Mouse (Mus musculus) gonadal fat pad, adult 2 months (tissue): ENCODE measurements around the gene Thbs3. TPM values are rescaled to one million over a fixed set of nuclear protein-coding genes. Genes with fewer than 3 reads are reported as not detected.
A peak's percentile ranks its signal among the peaks of the same experiment; 100 is the strongest.

Experiments
- DNase-seq: peaks from one replicate; pipeline ENCODE4 v3.0.0-alpha.2; 2012; ENCODE audit warnings: low read depth
- polyA plus RNA-seq: library from polyadenylated mRNA; depleted of rRNA; stranded (reverse); fragments of >200 nt; gene quantifications from 2 replicates; pipeline ENCODE4 v1.2.3, GENCODE M21; 2012; rRNA removed

Thbs3 gene
- 30.0 and 40.7 TPM in 2 replicates for polyA plus RNA-seq

DNA sequence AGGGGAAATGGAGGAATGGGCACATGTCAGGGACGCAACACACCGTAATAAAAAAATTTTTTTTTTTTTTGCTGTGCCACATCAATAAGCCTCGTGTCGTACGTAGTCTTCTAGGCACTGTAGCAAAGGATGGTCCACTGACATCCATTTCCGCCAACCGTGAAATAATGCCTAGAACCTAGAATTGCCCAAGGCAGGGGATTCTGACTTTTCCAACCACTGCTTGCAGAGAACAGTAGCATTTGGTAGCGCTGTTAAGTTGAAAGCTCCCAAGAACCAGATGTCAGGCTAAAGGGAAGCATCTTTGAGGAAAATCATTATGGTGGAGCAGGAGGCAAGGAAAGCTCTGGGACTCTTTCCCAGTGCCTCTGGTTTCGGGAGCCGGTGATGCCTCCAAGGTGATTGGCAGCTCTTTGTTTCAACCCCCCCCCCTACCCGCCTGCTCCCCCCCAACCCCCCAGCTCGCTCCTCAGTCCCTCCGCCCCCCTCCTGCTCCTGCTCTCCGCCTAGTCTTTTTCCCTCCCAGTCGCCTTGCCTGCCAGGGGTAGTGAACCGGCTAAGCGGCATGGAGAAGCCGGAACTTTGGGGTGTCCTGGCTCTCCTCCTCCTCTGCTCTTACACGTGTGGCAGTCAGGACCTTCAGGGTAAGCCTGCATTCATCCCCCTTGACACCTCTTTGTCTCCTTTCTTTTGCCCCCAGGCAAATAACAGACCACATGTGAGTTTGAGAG lies at the start of gene Thbs3:
Gene Thbs3, plus strand, starts transcription at position 500 of the 731 bp plus-strand sequence.
- no peak for DNase-seq

- DNase-seq = no peak
These were observed 49.6 kb upstream of the Thbs3 start for GRCm38 (mm10) chr3:89165268-89165870.

- DNase-seq = no peak
These were observed 48.0 kb upstream of the Thbs3 start for GRCm38 (mm10) chr3:89166945-89167344.

DNA sequence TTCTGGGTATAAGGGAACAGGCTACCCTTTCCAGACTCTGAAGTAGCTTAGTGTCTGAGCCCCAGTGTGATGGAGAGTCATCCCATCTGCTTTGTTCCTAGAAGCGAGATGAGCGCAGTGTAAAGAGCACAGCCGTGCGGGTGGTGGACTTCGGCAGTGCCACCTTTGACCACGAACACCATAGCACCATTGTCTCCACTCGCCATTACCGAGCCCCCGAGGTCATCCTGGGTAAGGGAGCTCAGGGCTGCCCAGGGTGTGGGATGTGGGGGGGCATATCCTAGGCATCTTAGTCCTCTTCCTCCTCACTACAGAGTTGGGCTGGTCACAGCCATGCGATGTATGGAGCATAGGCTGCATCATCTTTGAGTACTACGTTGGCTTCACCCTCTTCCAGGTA lies 40.1 kb upstream of the Thbs3 start:
- DNase-seq = no peak

GRCm38 (mm10) chr3:89175544-89175943 lies 39.4 kb upstream of the Thbs3 start:
- DNase-seq = no peak

GRCm38 (mm10) chr3:89176421-89176820 lies 38.6 kb upstream of the Thbs3 start:
- DNase-seq = no peak

DNA sequence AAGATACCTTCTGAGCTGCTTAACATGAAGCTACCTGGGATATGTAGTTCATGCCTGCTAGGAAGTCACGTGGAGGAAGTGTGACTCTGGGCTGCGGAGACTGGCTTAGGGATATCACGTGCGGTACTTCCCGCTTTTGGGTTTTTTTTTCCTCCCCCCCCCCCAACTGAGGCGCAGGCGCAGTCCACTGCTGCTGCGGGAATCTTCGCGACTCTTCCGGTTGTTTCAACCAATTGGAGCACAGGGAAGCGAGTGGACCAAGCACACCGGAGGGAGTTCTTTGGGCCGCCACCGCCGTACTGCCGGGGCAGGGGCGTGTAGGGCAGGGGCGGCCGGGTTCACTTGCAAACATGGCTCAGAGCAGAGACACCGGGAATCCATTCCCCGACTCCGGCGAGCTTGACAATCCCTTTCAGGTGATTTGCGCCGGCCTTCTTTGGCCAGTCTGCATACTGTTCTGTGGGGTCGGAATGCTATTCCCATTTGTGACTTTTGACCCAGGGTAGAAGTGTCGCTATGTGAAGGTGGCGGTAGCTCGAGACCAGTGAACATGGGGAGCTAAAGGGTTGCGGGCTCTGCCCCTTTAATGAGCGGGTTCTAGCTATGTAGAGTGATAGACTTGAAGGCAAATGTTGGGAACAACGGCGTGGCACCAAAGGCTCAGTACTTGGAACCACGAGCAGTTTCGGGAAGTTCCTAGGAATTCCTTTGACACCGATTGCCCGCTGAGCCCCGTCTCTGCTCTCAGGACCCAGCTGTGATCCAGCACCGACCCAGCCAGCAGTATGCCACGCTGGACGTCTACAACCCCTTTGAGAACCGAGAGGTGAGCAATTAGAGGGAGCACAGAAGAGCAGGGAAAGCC lies 37.5 kb upstream of the Thbs3 start, which contains the start of gene Scamp3:
Gene Scamp3, plus strand, starts transcription at position 232 of the 865 bp plus-strand sequence.
- peak; percentile 90 for DNase-seq

GRCm38 (mm10) chr3:89178107-89178385 lies 36.9 kb upstream of the Thbs3 start:
- no peak for DNase-seq

- DNase-seq = no peak
These were observed 35.9 kb upstream of the Thbs3 start for GRCm38 (mm10) chr3:89179056-89179455.

GRCm38 (mm10) chr3:89181749-89182500 lies 33.1 kb upstream of the Thbs3 start:
- no peak for DNase-seq

DNA sequence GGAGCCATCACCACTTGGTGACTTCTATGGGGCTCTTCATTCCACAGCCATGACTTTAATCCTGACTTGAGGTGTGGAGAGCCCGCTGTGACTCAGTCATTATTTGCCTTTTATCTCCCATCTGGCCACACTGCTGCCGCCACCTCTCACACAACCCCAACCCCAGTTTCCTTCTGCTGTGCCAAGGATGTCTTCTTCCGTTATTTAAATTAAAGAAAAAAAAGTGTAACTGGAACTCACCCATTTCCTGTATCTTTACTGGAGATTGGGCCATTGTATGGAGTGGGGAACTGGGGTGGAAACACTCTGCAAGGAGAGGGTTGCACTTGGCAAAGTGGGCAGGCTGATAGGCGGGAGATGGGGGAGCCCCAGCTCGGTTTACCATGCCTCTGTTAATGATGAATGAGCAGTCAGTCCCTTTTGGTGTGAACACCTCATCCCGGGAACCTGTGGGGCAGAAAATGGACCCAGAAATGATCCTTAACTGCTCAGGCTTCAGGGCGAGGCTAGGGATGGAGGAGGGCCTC lies 32.4 kb upstream of the Thbs3 start:
- no peak for DNase-seq

DNA sequence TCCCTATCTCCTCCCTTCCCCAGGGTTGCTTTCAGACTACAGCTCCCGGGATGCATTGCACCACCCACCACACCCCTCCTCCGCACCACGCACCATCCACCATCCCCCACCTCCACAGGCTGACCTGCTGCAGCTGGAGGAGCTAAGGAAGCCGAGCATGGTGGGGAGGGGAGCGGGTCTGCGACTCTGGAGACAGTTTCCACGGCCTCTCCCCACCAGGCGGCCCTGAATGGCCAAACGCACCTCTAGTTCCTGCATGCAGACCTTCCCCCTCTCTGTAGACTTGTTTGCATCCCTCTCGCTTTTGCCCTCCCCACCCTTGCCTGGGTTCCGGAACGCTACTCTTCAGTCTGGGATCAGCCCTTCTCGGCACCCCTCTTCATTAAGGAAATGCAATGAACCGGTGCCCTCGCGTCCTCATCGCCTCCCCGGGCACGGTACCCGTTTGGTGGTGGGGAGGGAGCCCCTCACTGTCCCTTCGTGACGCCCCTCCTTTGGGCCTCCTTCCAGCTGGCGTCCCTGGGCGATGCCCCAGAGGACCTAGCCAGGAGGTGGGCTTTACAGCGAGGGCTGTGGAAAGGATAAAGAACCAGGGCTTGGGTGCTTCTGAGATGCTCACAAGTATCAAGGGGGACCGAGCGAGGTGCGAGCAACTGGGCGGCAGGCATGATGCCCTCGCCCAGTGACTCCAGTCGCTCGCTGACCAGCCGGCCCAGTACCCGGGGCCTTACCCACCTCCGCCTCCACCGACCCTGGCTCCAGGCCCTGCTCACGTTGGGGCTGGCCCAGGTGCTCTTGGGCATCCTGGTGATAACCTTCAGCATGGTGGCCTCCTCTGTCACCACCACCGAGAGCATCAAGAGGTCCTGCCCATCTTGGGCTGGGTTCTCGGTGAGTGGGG lies 31.7 kb upstream of the Thbs3 start, which contains the start of gene Fam189b:
Gene Fam189b, plus strand, starts transcription at position 86 of the 901 bp plus-strand sequence.
- DNase-seq = no peak

- no peak for DNase-seq
These were observed 31.0 kb upstream of the Thbs3 start for GRCm38 (mm10) chr3:89183959-89184315.

- DNase-seq = no peak
These were observed 27.8 kb upstream of the Thbs3 start for GRCm38 (mm10) chr3:89187197-89187596.

DNA sequence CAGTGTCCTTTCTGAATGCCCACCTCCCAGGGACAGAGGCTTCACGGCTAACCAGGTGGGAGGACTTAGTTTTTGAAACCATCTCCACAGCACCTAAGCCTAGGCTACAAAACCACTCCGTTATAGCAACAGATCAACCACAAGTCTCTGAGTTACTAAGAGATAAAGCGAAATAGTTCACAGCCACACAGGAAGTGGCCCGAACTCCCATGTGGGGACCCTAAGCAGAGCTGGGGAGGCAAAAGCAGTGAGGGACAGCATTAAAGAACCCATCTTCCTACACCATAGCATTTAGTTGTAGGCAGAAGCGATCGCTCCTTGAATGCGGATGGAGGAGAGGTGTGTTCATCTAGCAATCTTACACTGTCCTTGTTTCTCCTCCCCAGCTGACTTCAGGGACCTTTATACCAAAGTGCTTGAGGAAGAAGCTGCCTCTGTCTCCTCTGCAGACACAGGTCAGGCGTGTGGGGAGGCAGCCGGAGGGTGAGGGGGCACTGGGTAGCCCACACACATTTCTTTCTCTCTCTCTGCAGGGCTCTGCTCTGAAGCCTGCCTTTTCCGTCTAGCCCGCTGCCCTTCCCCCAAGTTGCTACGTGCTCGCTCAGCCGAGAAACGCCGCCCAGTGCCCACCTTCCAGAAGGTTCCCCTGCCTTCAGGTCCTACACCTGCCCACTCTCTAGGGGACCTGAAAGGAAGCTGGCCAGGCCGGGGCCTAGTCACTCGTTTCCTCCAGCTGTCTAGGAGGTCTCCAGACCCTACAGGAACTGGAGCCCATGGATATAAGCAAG lies 27.1 kb upstream of the Thbs3 start:
- no peak for DNase-seq

DNA sequence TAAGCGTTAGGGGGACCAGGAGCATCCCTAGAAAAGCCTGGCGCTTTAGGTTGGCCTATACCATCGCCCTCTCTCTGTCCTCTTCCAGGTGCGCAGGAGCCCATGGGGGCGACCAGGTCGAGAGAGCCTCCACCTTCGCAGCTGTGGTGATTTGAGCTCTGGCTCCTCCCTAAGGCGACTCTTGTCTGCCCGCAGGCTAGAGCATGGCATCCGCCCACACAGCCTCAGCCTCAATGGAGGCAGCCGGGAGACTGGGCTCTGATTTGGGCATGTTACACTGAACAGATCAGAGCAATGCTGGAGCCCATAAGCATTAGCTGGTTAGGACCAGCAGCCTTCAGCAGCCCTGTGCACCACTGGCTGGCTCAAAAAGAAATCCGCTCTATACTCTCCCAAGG lies 26.5 kb upstream of the Thbs3 start:
- no peak for DNase-seq

- DNase-seq = no peak
These were observed 24.5 kb upstream of the Thbs3 start for GRCm38 (mm10) chr3:89190436-89190835.

- no peak for DNase-seq
These were observed 21.6 kb upstream of the Thbs3 start for GRCm38 (mm10) chr3:89193351-89193750.

GRCm38 (mm10) chr3:89193853-89194252 lies 21.1 kb upstream of the Thbs3 start:
- no peak for DNase-seq
